Mouse (Mus musculus) midbrain, embryonic 16.5 days (tissue): ENCODE data around the gene Tubd1. TPM values are rescaled to one million over a fixed set of nuclear protein-coding genes. Genes with fewer than 3 reads are reported as not detected.

Experiments
- ATAC-seq: fragments of 200-750 bp; cut with Nextera tagmentation; 2 replicates; pipeline ENCODE4 v1.8.0; 2017; ENCODE audit warnings: moderate TSS enrichment
- H3K27ac ChIP-seq: fragments of 300-500 bp; sonication (generic); 2 replicates; pipeline ENCODE4 v1.5.1; 2014; ENCODE audit warnings: mild to moderate bottlenecking, low read length, mixed read lengths
- H3K27me3 ChIP-seq: fragments of 300-500 bp; sonication (generic); 2 replicates; pipeline ENCODE4 v1.6.1; 2014; ENCODE audit warnings: low read depth, low read length, mixed read lengths; ENCODE audit not compliant: control insufficient read depth, insufficient read depth
- H3K36me3 ChIP-seq: fragments of 300-500 bp; sonication (generic); 2 replicates; pipeline ENCODE4 v1.6.1; 2014; ENCODE audit warnings: mild to moderate bottlenecking, low read length, moderate library complexity, mixed read lengths; ENCODE audit not compliant: control insufficient read depth, insufficient read depth
- H3K4me1 ChIP-seq: fragments of 300-500 bp; sonication (generic); 2 replicates; pipeline ENCODE4 v1.6.1; 2014; ENCODE audit warnings: mild to moderate bottlenecking, low read length, mixed read lengths; ENCODE audit not compliant: control insufficient read depth, insufficient read depth
- H3K4me2 ChIP-seq: fragments of 300-500 bp; sonication (generic); 2 replicates; pipeline ENCODE4 v1.6.1; 2014; ENCODE audit warnings: mild to moderate bottlenecking, low read length, mixed read lengths
- H3K4me3 ChIP-seq: fragments of 300-500 bp; sonication (generic); 2 replicates; pipeline ENCODE4 v1.5.1; 2014; ENCODE audit warnings: low read depth, mild to moderate bottlenecking, low read length, moderate library complexity, mixed read lengths
- H3K9ac ChIP-seq: fragments of 300-500 bp; sonication (generic); 2 replicates; pipeline ENCODE4 v1.6.1; 2014; ENCODE audit warnings: low read depth, low read length, mixed read lengths
- H3K9me3 ChIP-seq: fragments of 300-500 bp; sonication (generic); replicated peaks from 2 replicates; pipeline ENCODE4 v1.6.1; 2014; ENCODE audit warnings: mild to moderate bottlenecking, low read length, mixed read lengths; ENCODE audit not compliant: control insufficient read depth, poor library complexity, severe bottlenecking
- whole genome bisulfite sequencing: fragments of 180-500 bp; shearing (Covaris S2); extraction: QIAGEN DNeasy Blood & Tissue Kit; methylation state at CpG from one replicate; pipeline ENCODE4 v1.1.7; 2014; 5-methylcytosine and 5-hydroxymethylcytosine counted together
- polyA plus RNA-seq: library from polyadenylated mRNA; unstranded; fragments of >200 nt; fragmentation: Nextera tagmentation; extraction: Ambion mirVana; gene quantifications from 2 replicates; pipeline ENCODE4 v1.2.1, GENCODE M21; 2015

The Tubd1 gene
- polyA plus RNA-seq, 1 experiment from 2014 or later, result 6.4 TPM

DNA sequence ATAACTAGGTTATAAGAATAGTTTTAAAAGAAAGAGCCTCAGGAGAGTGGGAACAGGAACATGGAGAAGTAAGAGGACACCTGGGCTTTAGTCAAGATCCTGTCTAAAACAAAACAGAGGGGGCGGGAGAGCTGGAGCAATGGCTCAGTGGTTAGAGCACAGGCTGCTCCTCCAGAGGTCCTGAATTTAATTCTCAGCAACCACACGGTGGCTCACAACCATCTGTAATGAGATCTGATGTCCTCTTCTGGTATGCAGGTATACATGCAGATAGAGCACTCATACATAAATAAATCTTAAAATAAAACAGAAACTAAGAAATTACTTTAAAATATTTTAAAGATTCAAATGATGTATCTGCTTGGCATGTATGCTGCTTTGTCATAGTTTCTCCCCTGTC, 27.8 kb downstream of the Tubd1 start:
- no peak overlapping the region for H3K4me3 ChIP-seq
- H3K4me2 ChIP-seq, result no peak overlapping the region
- no peaks in the 10 kb centered on the region for H3K36me3 ChIP-seq
- H3K9me3 ChIP-seq, result no peaks in the 10 kb centered on the region
- 65% methylated on average over 2 of the region's 2 CpGs for WGBS
- H3K27me3 ChIP-seq, result no peaks in the 10 kb centered on the region
- no peaks in the 10 kb centered on the region for H3K4me1 ChIP-seq
- no peak overlapping the region for H3K27ac ChIP-seq
- no peak overlapping the region for H3K9ac ChIP-seq
- ATAC-seq, result no peak

DNA sequence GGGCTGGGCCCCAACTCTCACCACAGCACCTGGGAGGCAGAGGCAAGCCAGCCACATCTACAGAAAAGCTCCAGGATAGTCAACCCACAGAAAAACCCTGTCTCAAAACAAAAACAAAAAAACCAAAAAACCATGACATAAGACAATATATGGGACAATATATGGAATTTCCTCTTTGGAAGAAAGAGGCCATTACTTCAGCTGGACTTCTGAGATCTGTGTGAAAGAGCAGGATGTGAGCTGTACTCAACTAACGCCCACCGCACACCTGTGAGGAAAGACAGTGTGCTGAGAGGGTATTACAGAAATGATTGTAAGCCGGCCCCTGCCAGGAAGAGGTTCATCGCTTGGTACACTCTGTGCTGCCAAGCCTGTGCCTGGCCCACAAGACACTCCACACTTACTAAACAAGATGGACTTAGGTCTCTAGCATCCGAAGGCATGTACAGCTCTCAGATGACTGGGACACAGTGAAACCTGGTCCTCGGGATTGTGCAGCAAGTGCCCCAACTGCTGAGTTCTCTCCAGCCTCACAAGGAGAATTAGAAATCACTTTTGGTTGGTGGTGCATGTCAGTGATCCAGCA, 28.9 kb downstream of the Tubd1 start:
- Histone ChIP-seq H3K9ac (no peak overlapping the region), H3K4me1 (no peaks in the 10 kb centered on the region), H3K4me3 (no peak overlapping the region), H3K9me3 (no peaks in the 10 kb centered on the region), H3K27me3 (no peaks in the 10 kb centered on the region), H3K27ac (no peak overlapping the region), H3K36me3 (no peaks in the 10 kb centered on the region), H3K4me2 (no peak overlapping the region)
- ATAC-seq, result no peak
- 93% methylated on average over 6 of the region's 6 CpGs for WGBS

DNA sequence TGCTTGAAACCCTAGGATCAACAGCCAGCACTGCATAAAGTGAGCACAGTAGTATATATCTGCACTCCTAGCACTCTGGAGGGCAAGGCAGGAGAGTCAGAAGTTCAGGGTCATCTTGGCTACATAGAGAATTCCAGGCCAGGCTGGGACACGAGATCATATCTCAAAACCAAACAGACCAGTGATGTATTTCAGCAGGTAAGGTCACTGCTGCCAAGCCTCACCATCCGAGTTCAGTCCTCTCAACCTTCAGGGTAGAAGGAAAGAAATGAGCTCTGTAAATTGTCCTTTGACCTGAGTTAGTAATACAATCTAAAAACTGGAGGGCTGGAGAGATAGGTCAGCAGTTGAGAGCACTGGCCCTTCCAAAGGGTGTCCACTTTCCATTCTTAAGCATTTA, 29.6 kb downstream of the Tubd1 start:
- Histone ChIP-seq H3K27me3 (no peaks in the 10 kb centered on the region), H3K9ac (no peak overlapping the region)
- ATAC-seq, result no peak

DNA sequence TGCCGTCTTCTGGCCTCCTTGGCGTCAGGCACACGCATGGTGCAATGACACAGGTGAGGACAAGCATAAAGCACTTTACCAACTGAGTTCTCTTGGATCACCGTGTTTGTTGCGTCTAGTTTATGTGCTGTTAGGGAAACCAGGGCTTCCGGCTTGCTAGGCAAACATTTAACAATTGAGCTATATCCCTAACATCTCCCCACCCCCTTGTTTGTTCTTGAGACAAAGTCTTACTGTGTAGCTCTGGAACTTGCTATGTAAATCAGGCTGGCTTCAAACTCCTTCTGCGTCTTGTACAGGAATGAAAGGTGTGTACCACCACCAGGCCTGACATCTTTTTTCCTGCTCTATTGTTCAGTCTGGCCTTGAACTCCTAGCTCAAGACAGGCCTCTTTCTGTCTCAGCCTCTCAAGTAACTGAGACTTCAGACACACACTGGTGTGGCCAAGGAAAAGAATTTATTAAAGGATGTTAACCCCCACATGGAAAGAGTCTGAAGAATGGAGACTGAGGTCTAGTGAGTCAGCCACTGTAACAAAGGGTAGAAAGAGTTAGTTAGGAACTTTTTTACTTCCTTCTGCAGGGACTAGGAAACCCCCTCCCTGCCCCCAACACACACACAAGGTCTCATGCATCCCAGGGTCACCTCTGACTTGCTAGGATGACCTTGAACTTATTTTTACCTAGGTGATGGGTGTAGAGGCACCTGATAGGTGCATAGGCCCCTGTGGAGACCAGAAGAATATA, 31.0 kb downstream of the Tubd1 start:
- 77% methylated on average over 7 of the region's 7 CpGs for WGBS
- H3K4me2 ChIP-seq, result no peak overlapping the region
- H3K9ac ChIP-seq, result no peak overlapping the region
- no peak overlapping the region for H3K27ac ChIP-seq
- no peaks in the 10 kb centered on the region for H3K9me3 ChIP-seq
- no peaks in the 10 kb centered on the region for H3K4me1 ChIP-seq
- no peak for ATAC-seq
- H3K27me3 ChIP-seq, result no peaks in the 10 kb centered on the region
- no peaks in the 10 kb centered on the region for H3K36me3 ChIP-seq
- no peak overlapping the region for H3K4me3 ChIP-seq

More for the DNA sequence above, 29.6 kb downstream of the Tubd1 start:
- no peaks in the 10 kb centered on the region for H3K9me3 ChIP-seq
- no peak overlapping the region for H3K4me2 ChIP-seq
- 78% methylated on average over 2 of the region's 2 CpGs for WGBS
- H3K36me3 ChIP-seq, result no peaks in the 10 kb centered on the region
- H3K4me3 ChIP-seq, result no peak overlapping the region
- no peak overlapping the region for H3K27ac ChIP-seq
- no peaks in the 10 kb centered on the region for H3K4me1 ChIP-seq

DNA sequence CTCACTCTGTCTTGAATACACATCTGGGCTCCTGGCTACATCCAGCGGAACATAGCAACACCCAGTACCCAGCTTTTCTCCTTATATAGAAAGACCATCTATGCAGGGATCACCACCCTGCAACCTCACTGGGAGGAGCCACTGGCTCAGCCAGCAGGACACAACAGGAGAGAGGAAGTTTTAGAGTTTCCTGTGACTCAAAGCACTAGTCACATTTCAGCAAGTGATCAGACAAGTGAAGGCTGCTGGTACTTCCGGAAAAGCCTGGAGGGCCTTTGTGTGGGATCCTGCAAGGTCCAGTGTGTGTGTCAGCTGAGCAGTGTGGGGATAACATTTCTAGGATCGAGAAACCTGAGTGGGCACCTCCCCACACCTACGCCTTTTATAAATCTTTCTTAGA, 32.4 kb downstream of the Tubd1 start:
- no peak overlapping the region for H3K4me3 ChIP-seq
- no peaks in the 10 kb centered on the region for H3K9me3 ChIP-seq
- no peak overlapping the region for H3K9ac ChIP-seq
- H3K36me3 ChIP-seq, result no peaks in the 10 kb centered on the region
- no peaks in the 10 kb centered on the region for H3K4me1 ChIP-seq
- no peaks in the 10 kb centered on the region for H3K27me3 ChIP-seq
- ATAC-seq, result no peak
- 83% methylated on average over 4 of the region's 4 CpGs for WGBS
- H3K27ac ChIP-seq, result no peak overlapping the region; the same call in 1 of the 2 replicates
- no peak overlapping the region for H3K4me2 ChIP-seq

DNA sequence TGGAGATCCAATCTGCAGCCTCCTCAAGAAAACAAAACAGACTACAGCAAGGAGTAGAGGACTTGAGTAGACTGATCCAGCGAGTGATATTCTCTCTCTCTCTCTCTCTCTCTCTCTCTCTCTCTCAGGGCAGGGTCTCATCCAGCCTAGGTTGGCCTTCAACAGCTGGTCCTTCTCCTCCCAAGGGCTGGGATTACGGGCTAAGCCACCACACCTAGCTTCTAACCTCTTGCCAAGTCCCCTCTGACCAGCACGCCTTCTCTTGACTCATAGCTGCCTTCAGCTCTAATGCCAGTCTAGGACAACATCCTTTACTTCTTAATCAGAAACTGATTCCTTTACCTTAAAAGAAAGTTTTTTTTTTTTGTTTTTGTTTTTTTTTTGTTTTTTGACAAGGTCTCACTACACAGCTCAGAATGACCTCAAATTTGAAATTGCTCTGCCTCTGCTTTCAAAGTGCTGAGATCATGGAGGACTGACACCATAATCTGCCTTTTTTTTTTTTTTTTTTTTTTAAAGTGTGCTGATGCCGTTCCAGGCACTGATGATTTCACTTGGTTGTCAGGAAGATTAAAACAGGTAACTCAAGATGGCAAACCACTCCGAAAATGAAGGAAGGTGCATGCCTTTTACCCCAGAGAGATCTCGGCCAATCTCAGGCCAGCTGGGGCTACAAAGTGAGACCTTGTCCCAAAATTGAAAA, 33.5 kb downstream of the Tubd1 start:
- no peak overlapping the region for H3K4me3 ChIP-seq
- no peak for ATAC-seq
- H3K27me3 ChIP-seq, result no peaks in the 10 kb centered on the region
- no peaks in the 10 kb centered on the region for H3K4me1 ChIP-seq
- peak overlapping the region; percentile 12; the same call in 1 of the 2 replicates for H3K27ac ChIP-seq
- no peak overlapping the region for H3K4me2 ChIP-seq
- H3K9ac ChIP-seq, result no peak overlapping the region
- no peaks in the 10 kb centered on the region for H3K36me3 ChIP-seq
- 84% methylated on average over 6 of the region's 6 CpGs for WGBS
- no peaks in the 10 kb centered on the region for H3K9me3 ChIP-seq

DNA sequence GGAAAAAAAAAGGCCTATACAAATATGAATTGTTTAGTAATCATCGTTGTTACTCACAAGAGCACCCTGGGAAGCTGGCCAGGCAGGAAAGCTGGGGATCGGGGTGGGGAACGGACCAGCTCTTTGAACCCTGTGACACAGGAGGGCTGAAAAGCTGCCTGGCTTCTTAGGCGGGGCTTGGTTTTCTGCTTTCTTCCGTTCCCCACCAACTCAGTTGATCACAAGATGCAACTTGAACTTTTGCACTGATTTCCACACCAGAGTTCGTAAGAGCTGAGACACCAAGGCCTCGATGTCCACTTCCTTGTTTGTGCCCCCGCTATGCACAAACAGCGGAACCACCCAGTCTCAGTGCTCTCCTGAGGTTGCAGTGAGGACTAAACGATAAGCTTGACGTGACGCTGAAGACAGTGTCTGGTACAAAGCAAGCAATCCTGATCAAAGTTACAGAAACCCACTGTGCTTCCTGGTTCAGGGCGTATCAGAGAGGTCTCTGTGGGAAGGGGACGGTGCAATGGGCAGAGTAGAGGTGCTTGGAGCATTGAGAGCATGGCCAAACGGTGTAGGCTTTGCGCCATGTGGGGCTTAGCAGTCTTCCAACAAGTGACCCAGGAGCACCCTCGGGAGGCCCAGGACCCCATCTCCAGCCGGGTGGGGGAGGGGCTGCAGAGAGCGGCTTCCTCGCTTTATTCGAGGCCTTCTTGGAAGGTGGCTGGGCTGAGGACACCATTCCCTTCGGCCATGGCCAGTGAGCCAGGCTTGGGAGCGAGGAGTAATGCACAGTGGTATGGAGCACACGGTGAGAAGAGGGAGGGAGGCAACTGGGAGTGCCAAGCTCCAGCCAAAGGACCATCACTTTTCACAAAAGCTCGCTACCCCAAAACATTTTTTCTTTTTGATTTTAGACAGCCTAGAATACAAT, 34.3 kb downstream of the Tubd1 start:
- 77% methylated on average over 25 of the region's 25 CpGs for WGBS
- no peaks in the 10 kb centered on the region for H3K27me3 ChIP-seq
- H3K4me3 ChIP-seq, result no peak overlapping the region
- no peak overlapping the region for H3K4me2 ChIP-seq
- ATAC-seq, result no peak
- no peak overlapping the region for H3K9ac ChIP-seq
- H3K4me1 ChIP-seq, result no peaks in the 10 kb centered on the region
- H3K9me3 ChIP-seq, result no peaks in the 10 kb centered on the region
- peak overlapping the region; percentile 48 for H3K27ac ChIP-seq
- H3K36me3 ChIP-seq, result no peaks in the 10 kb centered on the region

DNA sequence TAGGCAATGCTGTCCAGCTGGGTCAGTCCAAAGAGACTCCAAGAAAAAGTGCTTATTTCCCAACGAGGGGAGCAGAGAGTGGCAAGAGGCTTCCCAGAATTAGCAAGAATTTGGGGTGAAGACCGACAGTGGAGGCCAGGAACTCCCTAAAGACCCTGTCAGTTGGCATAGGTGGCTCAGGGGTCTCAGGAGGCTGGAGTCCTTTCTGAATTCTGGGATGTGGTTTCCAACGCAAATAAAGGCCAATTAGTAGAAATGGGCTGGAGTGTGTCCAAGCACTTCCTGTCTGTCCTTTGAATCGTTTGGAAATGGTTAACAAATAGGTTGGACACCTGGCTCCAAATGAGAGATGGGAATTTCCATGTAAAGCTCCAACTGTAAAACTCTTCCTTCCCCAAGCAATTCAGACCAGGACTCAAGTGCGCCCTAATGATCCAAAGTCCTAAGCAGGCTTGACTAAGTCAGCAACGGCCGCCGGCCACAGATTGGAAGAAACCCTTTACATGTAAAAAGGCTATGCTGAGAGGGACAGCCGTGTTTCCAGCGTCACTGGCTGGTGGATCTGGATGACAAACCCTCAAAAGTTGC, 35.0 kb downstream of the Tubd1 start:
- WGBS, result 85% methylated on average over 10 of the region's 10 CpGs
- Histone ChIP-seq H3K4me3 (no peak overlapping the region), H3K4me1 (no peaks in the 10 kb centered on the region)

More for the DNA sequence above, 35.0 kb downstream of the Tubd1 start:
- Histone ChIP-seq H3K27ac (no peak overlapping the region), H3K36me3 (no peaks in the 10 kb centered on the region), H3K9ac (no peak overlapping the region), H3K27me3 (no peaks in the 10 kb centered on the region), H3K4me2 (no peak overlapping the region), H3K9me3 (no peaks in the 10 kb centered on the region)
- ATAC-seq, result no peak
